Mouse (Mus musculus) hindbrain, embryonic 16.5 days (tissue): Measurements from ENCODE around the gene Auts2. TPM values are rescaled to one million over a fixed set of nuclear protein-coding genes. Genes with fewer than 3 reads are reported as not detected.

Source experiments
- ATAC-seq: fragments of 200-750 bp; cut with Nextera tagmentation; 2 replicates; pipeline ENCODE4 v1.8.0; 2017; ENCODE audit warnings: moderate TSS enrichment, moderate library complexity
- H3K27ac ChIP-seq: fragments of 300-500 bp; sonication (generic); 2 replicates; pipeline ENCODE4 v1.5.1; 2014; ENCODE audit warnings: low read depth, mild to moderate bottlenecking, control low read depth, low read length, moderate library complexity
- H3K27me3 ChIP-seq: fragments of 300-500 bp; sonication (generic); replicated peaks from 2 replicates; pipeline ENCODE4 v1.6.1; 2014; ENCODE audit warnings: low read length; ENCODE audit not compliant: control insufficient read depth, insufficient read depth
- H3K36me3 ChIP-seq: fragments of 300-500 bp; sonication (generic); 2 replicates; pipeline ENCODE4 v1.6.1; 2014; ENCODE audit warnings: mild to moderate bottlenecking, low read length, moderate library complexity, mixed read lengths; ENCODE audit not compliant: control insufficient read depth, insufficient read depth
- H3K4me1 ChIP-seq: fragments of 300-500 bp; sonication (generic); 2 replicates; pipeline ENCODE4 v1.6.1; 2014; ENCODE audit warnings: low read depth, low read length; ENCODE audit not compliant: control insufficient read depth, insufficient read depth
- H3K4me2 ChIP-seq: fragments of 300-500 bp; sonication (generic); 2 replicates; pipeline ENCODE4 v1.6.1; 2014; ENCODE audit warnings: mild to moderate bottlenecking, low read length, control low read depth, moderate library complexity
- H3K4me3 ChIP-seq: fragments of 300-500 bp; sonication (generic); 2 replicates; pipeline ENCODE4 v1.5.1; 2014; ENCODE audit warnings: mild to moderate bottlenecking, low read length, control low read depth, moderate library complexity
- H3K9ac ChIP-seq: fragments of 300-500 bp; sonication (generic); 2 replicates; pipeline ENCODE4 v1.6.1; 2014; ENCODE audit warnings: low read depth, mild to moderate bottlenecking, control low read depth, low read length, moderate library complexity
- H3K9me3 ChIP-seq: fragments of 300-500 bp; sonication (generic); 2 replicates; pipeline ENCODE4 v1.6.1; 2014; ENCODE audit warnings: mild to moderate bottlenecking, low read length, moderate library complexity; ENCODE audit not compliant: control insufficient read depth
- WGBS: fragments of 180-500 bp; shearing (Covaris S2); extraction: QIAGEN DNeasy Blood & Tissue Kit; methylation state at CpG from one replicate; pipeline ENCODE4 v1.1.7; 2014; 5-methylcytosine and 5-hydroxymethylcytosine counted together
- polyA plus RNA-seq: library from polyadenylated mRNA; unstranded; fragments of >200 nt; fragmentation: Nextera tagmentation; extraction: Ambion mirVana; gene quantifications from 2 replicates; pipeline ENCODE4 v1.2.1, GENCODE M21; 2015

The Auts2 gene
- polyA plus RNA-seq, 1 experiment from 2014 or later, result 43.2 TPM

GRCm38 (mm10) chr5:132113480-132113879 is 429.7 kb downstream of the Auts2 start:
- H3K4me2 ChIP-seq, result no peak overlapping the region
- no peak overlapping the region for H3K4me3 ChIP-seq
- no peak overlapping the region for H3K9ac ChIP-seq
- H3K36me3 ChIP-seq, result no peaks in the 10 kb centered on the region
- 58% methylated on average over 7 of the region's 7 CpGs for WGBS
- H3K4me1 ChIP-seq, result no peaks in the 10 kb centered on the region; the same call in 1 of the 2 replicates
- no peaks in the 10 kb centered on the region for H3K9me3 ChIP-seq
- peak; percentile 58; the same call in 1 of the 2 replicates for ATAC-seq
- H3K27me3 ChIP-seq, result no peaks in the 10 kb centered on the region
- H3K27ac ChIP-seq, result no peak overlapping the region

GRCm38 (mm10) chr5:132112666-132113065 is 430.5 kb downstream of the Auts2 start:
- no peaks in the 10 kb centered on the region; the same call in 1 of the 2 replicates for H3K4me1 ChIP-seq
- no peaks in the 10 kb centered on the region for H3K36me3 ChIP-seq
- WGBS, result 95% methylated on average over 7 of the region's 7 CpGs
- H3K4me2 ChIP-seq, result no peak overlapping the region
- H3K27me3 ChIP-seq, result no peaks in the 10 kb centered on the region
- H3K9ac ChIP-seq, result no peak overlapping the region
- H3K9me3 ChIP-seq, result no peaks in the 10 kb centered on the region
- ATAC-seq, result no peak
- H3K27ac ChIP-seq, result no peak overlapping the region
- H3K4me3 ChIP-seq, result no peak overlapping the region

DNA sequence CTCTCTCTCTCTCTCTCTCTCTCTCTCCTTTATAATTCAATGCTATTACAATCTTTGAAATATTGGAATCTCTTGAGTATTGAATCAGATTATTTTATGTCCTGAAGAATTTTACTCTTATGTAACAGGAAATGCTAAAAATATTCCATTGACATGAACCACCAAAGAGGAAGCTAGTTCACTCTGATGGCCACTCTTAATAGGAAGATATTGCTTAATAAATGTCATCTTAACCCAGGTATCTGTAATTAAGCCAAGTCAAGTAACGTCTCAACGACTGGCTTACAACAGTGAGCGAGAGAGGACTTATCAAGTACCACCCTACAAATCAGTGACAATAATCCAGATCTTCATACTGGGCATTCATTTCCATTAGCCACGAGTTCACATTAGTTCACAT is 440.7 kb downstream of the Auts2 start:
- Histone ChIP-seq H3K9me3 (no peaks in the 10 kb centered on the region), H3K27ac (no peak overlapping the region), H3K9ac (no peak overlapping the region), H3K4me3 (no peak overlapping the region), H3K27me3 (no peaks in the 10 kb centered on the region), H3K4me1 (peaks cover 3% of the 10 kb centered on the region; the same call in 1 of the 2 replicates), H3K4me2 (no peak overlapping the region), H3K36me3 (no peaks in the 10 kb centered on the region)
- 90% methylated on average over 4 of the region's 4 CpGs for WGBS
- no peak for ATAC-seq

- Histone ChIP-seq H3K4me3 (no peak overlapping the region), H3K27ac (no peak overlapping the region), H3K9ac (no peak overlapping the region), H3K36me3 (no peaks in the 10 kb centered on the region), H3K9me3 (no peaks in the 10 kb centered on the region), H3K27me3 (no peaks in the 10 kb centered on the region), H3K4me1 (peaks cover 3% of the 10 kb centered on the region; the same call in 1 of the 2 replicates), H3K4me2 (no peak overlapping the region)
- peak; percentile 73 for ATAC-seq
- 20% methylated on average over 3 of the region's 3 CpGs for WGBS
Observed at GRCm38 (mm10) chr5:132098461-132098860, 444.7 kb downstream of the Auts2 start.

DNA sequence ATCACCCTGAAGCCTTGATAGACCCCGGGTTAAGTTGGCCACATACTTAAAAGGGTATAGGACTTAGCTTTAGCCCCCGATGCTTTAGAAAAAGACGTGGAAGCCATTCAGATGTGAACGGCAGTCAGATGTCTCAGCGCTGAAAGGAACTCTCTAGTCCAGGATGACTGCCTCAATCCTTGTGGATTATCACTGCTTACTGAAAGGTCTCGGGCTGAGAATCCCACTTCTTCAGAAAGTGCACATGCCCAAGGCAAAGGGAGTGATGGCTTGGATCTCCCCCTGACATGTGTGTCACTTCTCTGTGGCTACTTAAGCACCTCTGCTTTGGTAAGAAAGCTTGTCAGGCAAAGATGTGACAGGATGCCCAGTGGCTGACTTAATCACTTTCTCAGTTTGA is 450.4 kb downstream of the Auts2 start:
- Histone ChIP-seq H3K4me2 (no peak overlapping the region), H3K27me3 (no peaks in the 10 kb centered on the region), H3K4me1 (peaks cover 9% of the 10 kb centered on the region), H3K9me3 (no peaks in the 10 kb centered on the region), H3K9ac (no peak overlapping the region), H3K36me3 (no peaks in the 10 kb centered on the region), H3K4me3 (no peak overlapping the region), H3K27ac (no peak overlapping the region)
- no peak for ATAC-seq
- 74% methylated on average over 6 of the region's 6 CpGs for WGBS

GRCm38 (mm10) chr5:132089496-132090250 is 453.5 kb downstream of the Auts2 start:
- H3K27me3 ChIP-seq, result no peaks in the 10 kb centered on the region
- H3K9ac ChIP-seq, result no peak overlapping the region
- ATAC-seq, result 0 out of 2 replicates have a peak, but pooled peaks have one; percentile 27
- no peak overlapping the region for H3K4me3 ChIP-seq
- H3K36me3 ChIP-seq, result no peaks in the 10 kb centered on the region
- H3K9me3 ChIP-seq, result no peaks in the 10 kb centered on the region
- 54% methylated on average over 10 of the region's 10 CpGs for WGBS
- H3K4me1 ChIP-seq, result peaks cover 9% of the 10 kb centered on the region
- H3K27ac ChIP-seq, result no peak overlapping the region
- no peak overlapping the region for H3K4me2 ChIP-seq

DNA sequence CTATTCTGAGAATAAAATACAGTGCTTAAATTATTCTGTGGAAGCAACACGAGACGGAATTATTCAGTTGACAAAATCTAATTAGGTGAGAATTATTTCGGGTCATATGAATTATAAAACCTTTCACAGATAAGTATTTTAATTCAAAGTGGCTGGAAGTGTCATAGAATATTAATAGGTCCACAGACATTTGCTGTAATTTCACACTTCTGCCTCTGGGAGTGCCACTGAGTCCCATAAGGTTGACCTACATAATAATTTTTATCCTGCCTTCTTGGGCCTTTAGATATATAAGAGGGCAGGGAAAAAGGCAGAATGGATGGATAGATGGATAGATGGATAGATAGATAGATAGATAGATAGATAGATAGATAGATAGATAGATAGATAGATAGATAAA is 454.6 kb downstream of the Auts2 start:
- no peak overlapping the region for H3K4me2 ChIP-seq
- ATAC-seq, result no peak
- no peaks in the 10 kb centered on the region for H3K36me3 ChIP-seq
- no peaks in the 10 kb centered on the region for H3K27me3 ChIP-seq
- peaks cover 9% of the 10 kb centered on the region for H3K4me1 ChIP-seq
- H3K4me3 ChIP-seq, result no peak overlapping the region
- 64% methylated on average over 3 of the region's 3 CpGs for WGBS
- H3K9me3 ChIP-seq, result no peaks in the 10 kb centered on the region
- no peak overlapping the region for H3K27ac ChIP-seq
- no peak overlapping the region for H3K9ac ChIP-seq

GRCm38 (mm10) chr5:132083753-132084326 is 459.3 kb downstream of the Auts2 start:
- WGBS, result 43% methylated on average over 8 of the region's 8 CpGs
- H3K4me3 ChIP-seq, result no peak overlapping the region
- no peaks in the 10 kb centered on the region for H3K4me1 ChIP-seq
- H3K27ac ChIP-seq, result no peak overlapping the region
- no peak overlapping the region for H3K9ac ChIP-seq
- no peak for ATAC-seq
- no peak overlapping the region for H3K4me2 ChIP-seq
- H3K27me3 ChIP-seq, result no peaks in the 10 kb centered on the region
- no peaks in the 10 kb centered on the region for H3K36me3 ChIP-seq
- H3K9me3 ChIP-seq, result no peaks in the 10 kb centered on the region

DNA sequence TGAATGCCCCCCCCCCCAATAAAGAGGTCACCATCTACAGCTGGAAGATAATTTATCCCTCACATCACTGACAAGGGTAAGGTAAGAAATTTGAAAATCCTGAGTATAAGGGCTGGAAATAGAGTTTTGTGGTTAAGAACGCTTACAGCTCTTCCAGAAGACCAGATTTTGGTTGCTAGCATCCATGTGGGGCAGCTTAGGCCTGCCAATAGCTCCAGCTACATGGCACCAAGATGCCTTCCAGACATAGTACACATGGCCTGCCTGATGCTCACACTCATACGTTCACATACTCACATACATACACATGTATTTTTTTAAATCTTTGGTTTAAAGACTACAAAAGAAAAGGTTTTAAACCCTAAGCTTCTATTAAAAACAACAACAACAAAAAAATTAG is 467.2 kb downstream of the Auts2 start:
- Histone ChIP-seq H3K9me3 (no peaks in the 10 kb centered on the region), H3K4me3 (no peak overlapping the region), H3K27ac (no peak overlapping the region), H3K4me2 (no peak overlapping the region), H3K9ac (no peak overlapping the region), H3K27me3 (no peaks in the 10 kb centered on the region), H3K4me1 (peaks cover 33% of the 10 kb centered on the region), H3K36me3 (no peaks in the 10 kb centered on the region)
- WGBS, result 71% methylated on average over 2 of the region's 2 CpGs
- no peak for ATAC-seq
